Mouse (Mus musculus): ENCODE measurements around the gene Tmem232. TPM values are rescaled to one million over a fixed set of nuclear protein-coding genes. Genes with fewer than 3 reads are reported as not detected.
"Not testable (repeated sequence)": the region's sequence is repeated elsewhere in the genome, so short reads cannot be mapped to it uniquely, and the experiment has no call there.

Gene Tmem232
- polyA plus RNA-seq, 1 experiment from 2014 or later = not detected

GRCm38 (mm10) chr17:65558788-65559187 is 18.2 kb upstream of the Tmem232 start:
- no peak for DNase-seq (ENCODE audit: extremely low spot score, low spot score)
- WGBS = 66% methylated on average over 9 of the region's 9 CpGs

GRCm38 (mm10) chr17:65558217-65558616 is 17.6 kb upstream of the Tmem232 start:
- 47% methylated on average over 9 of the region's 9 CpGs for WGBS
- Histone ChIP-seq H3K9me3 (no peaks in the 10 kb centered on the region), H3K27me3 (ENCODE audit: poor library complexity, severe bottlenecking) (no peaks in the 10 kb centered on the region), H3K27ac (no peak overlapping the region), H3K4me1 (no peaks in the 10 kb centered on the region), H3K36me3 (replicated peaks) (no peaks in the 10 kb centered on the region), H3K4me3 (peak overlapping the region; percentile 17)
- DNase-seq (ENCODE audit: extremely low spot score, low spot score) = peak; percentile 55

More at GRCm38 (mm10) chr17:65558788-65559187, 18.2 kb upstream of the Tmem232 start:
- Histone ChIP-seq H3K9me3 (no peaks in the 10 kb centered on the region), H3K4me1 (no peaks in the 10 kb centered on the region), H3K4me3 (peak overlapping the region; percentile 17), H3K27ac (no peak overlapping the region), H3K36me3 (replicated peaks) (no peaks in the 10 kb centered on the region), H3K27me3 (ENCODE audit: poor library complexity, severe bottlenecking) (no peaks in the 10 kb centered on the region)

- WGBS = 89% methylated on average over 6 of the region's 6 CpGs
- no peak overlapping the region for H3K27ac ChIP-seq
- no peak overlapping the region for H3K4me3 ChIP-seq
- H3K27me3 ChIP-seq (ENCODE audit: poor library complexity, severe bottlenecking) = no peaks in the 10 kb centered on the region
- DNase-seq (ENCODE audit: extremely low spot score, low spot score) = no peak
- no peaks in the 10 kb centered on the region for H3K4me1 ChIP-seq
- no peaks in the 10 kb centered on the region for H3K36me3 ChIP-seq (replicated peaks)
- H3K9me3 ChIP-seq = no peaks in the 10 kb centered on the region
These were observed 16.6 kb upstream of the Tmem232 start for GRCm38 (mm10) chr17:65557212-65557611.

- Histone ChIP-seq H3K9me3 (no peaks in the 10 kb centered on the region), H3K4me1 (no peaks in the 10 kb centered on the region), H3K27ac (no peak overlapping the region), H3K36me3 (replicated peaks) (no peaks in the 10 kb centered on the region), H3K27me3 (ENCODE audit: poor library complexity, severe bottlenecking) (no peaks in the 10 kb centered on the region), H3K4me3 (no peak overlapping the region)
- 75% methylated on average over 10 of the region's 10 CpGs for WGBS
- no peak for DNase-seq (ENCODE audit: extremely low spot score, low spot score)
These were observed 16.2 kb upstream of the Tmem232 start for GRCm38 (mm10) chr17:65556798-65557197.

- no peaks in the 10 kb centered on the region for H3K36me3 ChIP-seq (replicated peaks)
- H3K9me3 ChIP-seq = no peaks in the 10 kb centered on the region
- WGBS = 92% methylated on average over 12 of the region's 12 CpGs
- no peak overlapping the region for H3K27ac ChIP-seq
- H3K27me3 ChIP-seq (ENCODE audit: poor library complexity, severe bottlenecking) = no peaks in the 10 kb centered on the region
- no peak overlapping the region for H3K4me3 ChIP-seq
- DNase-seq (ENCODE audit: extremely low spot score, low spot score) = no peak
- no peaks in the 10 kb centered on the region for H3K4me1 ChIP-seq
These were observed 11.9 kb upstream of the Tmem232 start for GRCm38 (mm10) chr17:65552426-65552997.

- H3K36me3 ChIP-seq (replicated peaks) = no peaks in the 10 kb centered on the region
- no peak for DNase-seq (ENCODE audit: extremely low spot score, low spot score)
- no peak overlapping the region for H3K27ac ChIP-seq
- 89% methylated on average over 4 of the region's 4 CpGs for WGBS
- no peak overlapping the region for H3K4me3 ChIP-seq
- H3K9me3 ChIP-seq = no peaks in the 10 kb centered on the region
- H3K4me1 ChIP-seq = no peaks in the 10 kb centered on the region
- H3K27me3 ChIP-seq (ENCODE audit: poor library complexity, severe bottlenecking) = no peaks in the 10 kb centered on the region
These were observed 9.8 kb upstream of the Tmem232 start for GRCm38 (mm10) chr17:65550357-65550756.

GRCm38 (mm10) chr17:65548698-65549365 is 8.2 kb upstream of the Tmem232 start:
- Histone ChIP-seq H3K4me1 (no peaks in the 10 kb centered on the region), H3K27me3 (ENCODE audit: poor library complexity, severe bottlenecking) (no peaks in the 10 kb centered on the region), H3K4me3 (no peak overlapping the region), H3K27ac (no peak overlapping the region), H3K9me3 (no peaks in the 10 kb centered on the region), H3K36me3 (replicated peaks) (no peaks in the 10 kb centered on the region)
- no peak for DNase-seq (ENCODE audit: extremely low spot score, low spot score)
- 82% methylated on average over 18 of the region's 18 CpGs for WGBS

- H3K4me3 ChIP-seq = not testable (repeated sequence)
These were observed 5.6 kb upstream of the Tmem232 start for GRCm38 (mm10) chr17:65546221-65546620.

GRCm38 (mm10) chr17:65536156-65536555 is 4.4 kb downstream of the Tmem232 start:
- Histone ChIP-seq H3K4me1 (peaks cover 7% of the 10 kb centered on the region; the same call in 1 of the 2 replicates), H3K36me3 (replicated peaks) (no peaks in the 10 kb centered on the region), H3K4me3 (no peak overlapping the region), H3K27me3 (ENCODE audit: poor library complexity, severe bottlenecking) (peaks cover 10% of the 10 kb centered on the region; the same call in 1 of the 2 replicates), H3K27ac (no peak overlapping the region), H3K9me3 (no peaks in the 10 kb centered on the region)
- WGBS = 20% methylated on average over 3 of the region's 3 CpGs
- DNase-seq (ENCODE audit: extremely low spot score, low spot score) = peak; percentile 49

More at GRCm38 (mm10) chr17:65546221-65546620, 5.6 kb upstream of the Tmem232 start:
- DNase-seq (ENCODE audit: extremely low spot score, low spot score); H3K9me3 ChIP-seq; H3K4me1 ChIP-seq; H3K27me3 ChIP-seq (ENCODE audit: poor library complexity, severe bottlenecking); H3K27ac ChIP-seq; H3K36me3 ChIP-seq (replicated peaks): not testable (repeated sequence)
- WGBS = 92% methylated on average over 4 of the region's 4 CpGs

GRCm38 (mm10) chr17:65532381-65532780 is 8.2 kb downstream of the Tmem232 start:
- not testable (repeated sequence) for H3K27me3 ChIP-seq (ENCODE audit: poor library complexity, severe bottlenecking); DNase-seq (ENCODE audit: extremely low spot score, low spot score); H3K27ac ChIP-seq; H3K4me3 ChIP-seq; H3K4me1 ChIP-seq; H3K36me3 ChIP-seq (replicated peaks); H3K9me3 ChIP-seq

GRCm38 (mm10) chr17:65527529-65527928 is 13.1 kb downstream of the Tmem232 start:
- Histone ChIP-seq H3K36me3 (replicated peaks) (no peaks in the 10 kb centered on the region), H3K4me1 (no peaks in the 10 kb centered on the region), H3K4me3 (no peak overlapping the region), H3K27ac (no peak overlapping the region), H3K9me3 (no peaks in the 10 kb centered on the region), H3K27me3 (ENCODE audit: poor library complexity, severe bottlenecking) (no peaks in the 10 kb centered on the region)
- WGBS = 83% methylated on average over 5 of the region's 5 CpGs
- no peak for DNase-seq (ENCODE audit: extremely low spot score, low spot score)

- no peak for DNase-seq (ENCODE audit: extremely low spot score, low spot score)
- 83% methylated on average over 3 of the region's 3 CpGs for WGBS
- no peaks in the 10 kb centered on the region; the same call in 1 of the 2 replicates for H3K9me3 ChIP-seq
- H3K27ac ChIP-seq = no peak overlapping the region
- no peaks in the 10 kb centered on the region for H3K4me1 ChIP-seq
- no peaks in the 10 kb centered on the region for H3K27me3 ChIP-seq (ENCODE audit: poor library complexity, severe bottlenecking)
- no peaks in the 10 kb centered on the region for H3K36me3 ChIP-seq (replicated peaks)
- no peak overlapping the region for H3K4me3 ChIP-seq
These were observed 27.1 kb downstream of the Tmem232 start for GRCm38 (mm10) chr17:65513517-65513916.

- no peak overlapping the region for H3K27ac ChIP-seq
- no peaks in the 10 kb centered on the region for H3K27me3 ChIP-seq (ENCODE audit: poor library complexity, severe bottlenecking)
- 78% methylated on average over 10 of the region's 10 CpGs for WGBS
- no peaks in the 10 kb centered on the region for H3K36me3 ChIP-seq (replicated peaks)
- no peak overlapping the region for H3K4me3 ChIP-seq
- no peaks in the 10 kb centered on the region for H3K9me3 ChIP-seq
- no peak for DNase-seq (ENCODE audit: extremely low spot score, low spot score)
- no peaks in the 10 kb centered on the region for H3K4me1 ChIP-seq
These were observed 55.9 kb downstream of the Tmem232 start for GRCm38 (mm10) chr17:65484654-65485053.
